Mouse (Mus musculus): ENCODE results near the gene Slc26a1.

Gene Slc26a1

DNA sequence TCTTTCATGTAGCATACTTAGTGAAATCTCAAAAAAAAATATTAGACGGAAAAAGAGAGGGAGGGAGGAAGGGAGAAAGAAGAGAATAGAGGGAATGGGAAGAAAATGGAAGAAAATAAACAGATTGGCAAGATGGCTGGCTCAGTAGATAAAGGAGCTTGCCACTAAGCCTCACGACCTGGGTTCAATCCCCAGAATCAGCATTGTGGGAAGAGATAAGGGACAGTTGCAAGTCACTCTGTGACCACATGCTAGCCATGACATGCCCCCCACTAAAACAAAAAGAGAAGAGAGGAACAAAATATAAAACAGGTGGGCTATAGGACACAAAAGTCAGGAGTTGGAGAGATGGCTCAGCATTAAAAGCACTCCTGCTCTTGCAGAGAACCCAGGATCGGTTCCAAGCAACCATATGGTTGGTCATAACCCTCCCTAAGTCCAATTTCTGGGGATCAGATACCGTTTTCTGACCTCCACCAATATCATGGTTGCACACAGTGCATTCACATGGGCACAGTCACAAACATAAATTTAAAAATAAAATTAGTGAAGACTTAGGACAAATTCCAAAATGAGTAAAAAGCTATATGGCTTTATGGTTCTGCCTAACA lies 49.2 kb downstream of the Slc26a1 start:
- in situ Hi-C loops (cut with MboI, MseI): loop anchor here in 1 of 2 experiments (25.0 kb wide), 1 partner anchor 1311 kb away; no protein-coding TSS in a partner anchor

DNA sequence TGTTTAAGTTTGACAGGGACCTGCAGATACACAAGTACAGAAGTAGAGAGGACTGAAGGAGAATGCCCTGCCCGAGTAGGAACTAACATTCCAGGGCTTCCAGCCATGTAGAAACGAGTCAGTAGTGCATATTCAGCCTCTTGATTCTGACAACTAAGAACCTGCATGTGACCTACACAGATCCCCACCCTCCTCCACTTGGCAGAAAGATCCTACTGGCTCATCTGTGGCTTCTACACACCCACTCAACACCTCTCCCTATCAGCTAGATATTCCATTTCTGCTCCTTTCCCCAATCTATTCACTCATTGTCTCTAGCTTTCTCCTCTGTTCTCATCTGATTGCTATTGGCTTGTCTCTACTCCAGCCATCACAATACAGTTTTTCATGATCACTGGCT lies 53.5 kb downstream of the Slc26a1 start:
- in situ Hi-C loops (cut with MboI, MseI): loop anchor here (25.0 kb wide), 2 partner anchors 1540 to 1665 kb away; partner anchors contain the start of genes Pole (in 1 of the 2) and Pxmp2 (in 1 of the 2)

Measured in T-helper 17 cell (primary cell).